Mouse (Mus musculus) cerebellum, adult 2 months (tissue): ENCODE data around the gene Ganab.

ENCODE experiments used
- CTCF ChIP-seq: fragments of 200-500 bp; IDR thresholded peaks from 2 replicates; pipeline ENCODE4 v1.5.1; 2011; ENCODE audit warnings: low read depth, mild to moderate bottlenecking, control low read depth, low read length, moderate library complexity, borderline replicate concordance; ENCODE audit not compliant: insufficient read depth
- POLR2A ChIP-seq: fragments of 200-500 bp; IDR thresholded peaks from 2 replicates; pipeline ENCODE4 v1.6.1; 2011; ENCODE audit warnings: low read length, control low read depth, borderline replicate concordance; ENCODE audit not compliant: insufficient read depth

- TF ChIP-seq CTCF (no peak), POLR2A (no peak)
These were observed 42.8 kb downstream of the Ganab start for GRCm38 (mm10) chr19:8940526-8941133.
